Comparison of ENCODE assay signal across 15 mouse cellular contexts in genomic region chr5:4326309-4327014, GRCm38 (mm10).
DNase-seq lines count a peak whose midpoint lies in the region; ATAC-seq and TF ChIP-seq lines count a peak whose summit lies in the region.
"Had no signal": no experiment of that assay in that cellular context is flagged by ENCODE, and none has a peak within 500 bp of the region (broad histone marks: within the 10 kb centered on the region; RNA-seq: fewer than 3 reads in every experiment).

No protein-coding gene starts in this region.

- DNase-seq in heart, adult 2 months, result no peak
- no peak for DNase-seq in lung, postnatal 25 days (ENCODE audit: low spot score)
- peak; percentile 68 for DNase-seq in yolk sac, embryonic 10.5 days (ENCODE audit: low spot score)
- no peak for DNase-seq in layer of hippocampus, postnatal 25 days (ENCODE audit: extremely low spot score in 1 of 2, low spot score in 1 of 2)
- DNase-seq: cerebellum, postnatal 25 days; gastrocnemius, postnatal 14 days; kidney, adult 11 months; retina, postnatal 1 day had no signal

- H3K4me1 ChIP-seq in heart, embryonic 14.5 days (ENCODE audit: control insufficient read depth in 2 of 2, insufficient read depth in 2 of 2, low read length in 2 of 2), result peaks cover 12 to 26% of the 10 kb centered on the region in 2 experiments
- H3K4me1 ChIP-seq in heart, adult 2 months (ENCODE audit: control insufficient read depth, insufficient read depth, low read length), result peaks cover 2% of the 10 kb centered on the region; the same call in 1 of the 2 replicates
- H3K4me1 ChIP-seq in lung, embryonic 16.5 days (replicated peaks; ENCODE audit: control insufficient read depth, insufficient read depth, low read length), result peaks cover 21% of the 10 kb centered on the region
- peaks cover 7% of the 10 kb centered on the region for H3K4me1 ChIP-seq in intestine, embryonic 16.5 days (ENCODE audit: control insufficient read depth, insufficient read depth, low read length)
- H3K4me1 ChIP-seq: neural tube, embryonic 15.5 days had no signal

- H3K27ac ChIP-seq in heart, embryonic 14.5 days (replicated peaks in 1 of 2; ENCODE audit: control insufficient read depth in 1 of 2, insufficient read depth in 1 of 2, low read depth in 2 of 2, low read length in 2 of 2), result peak overlapping the region; percentile 94 to 95
- H3K27ac ChIP-seq in heart, adult 2 months, result no peak overlapping the region; the same call in 1 of the 2 replicates
- peak overlapping the region; percentile 87 for H3K27ac ChIP-seq in lung, embryonic 16.5 days (ENCODE audit: low read length)
- H3K27ac ChIP-seq in intestine, embryonic 16.5 days (ENCODE audit: low read length), result no peak overlapping the region; the same call in 1 of the 2 replicates
- H3K27ac ChIP-seq: limb, embryonic 15.5 days; midbrain, embryonic 10.5 days; neural tube, embryonic 15.5 days had no signal

- TF ChIP-seq CTCF in heart, adult 2 months (IDR thresholded peaks at IDR 0.05), result no peak

- ATAC-seq in heart, embryonic 14.5 days (ENCODE audit: insufficient number of reproducible peaks, insufficient read depth, low FRiP score, low read depth), result peak; percentile 65
- peak; percentile 81 for ATAC-seq in lung, embryonic 16.5 days (ENCODE audit: low read depth)
- peak; percentile 52 for ATAC-seq in intestine, embryonic 16.5 days

- no peaks in the 10 kb centered on the region for H3K79me2 ChIP-seq in heart, adult 2 months (replicated peaks; ENCODE audit: control insufficient read depth, insufficient read depth, low read length)

- no peak for TF ChIP-seq POLR2A in heart, adult 2 months (IDR thresholded peaks at IDR 0.05; ENCODE audit: insufficient read depth, low read depth, low read length)

- WGBS in heart, embryonic 14.5 days, result 14% methylated on average over 8 of the region's 8 CpGs
- WGBS in heart, adult 2 months, result 20% methylated on average over 8 of the region's 8 CpGs
- WGBS in lung, embryonic 16.5 days, result 4% methylated on average over 8 of the region's 8 CpGs
- 17% methylated on average over 8 of the region's 8 CpGs for WGBS in intestine, embryonic 16.5 days

- intact Hi-C loops in heart, adult 2 months (cut with DNase I), result no loop called here

- no peak for TF ChIP-seq EP300 in heart, adult 2 months (IDR thresholded peaks at IDR 0.05; ENCODE audit: insufficient read depth, low read depth, low read length)

- peak overlapping the region; percentile 31; the same call in 1 of the 2 replicates for H3K4me2 ChIP-seq in heart, embryonic 14.5 days (ENCODE audit: low read length)
- peak overlapping the region; percentile 9; the same call in 1 of the 2 replicates for H3K4me2 ChIP-seq in lung, embryonic 16.5 days (ENCODE audit: low read depth, low read length)
- H3K4me2 ChIP-seq in intestine, embryonic 16.5 days (ENCODE audit: low read depth, low read length), result no peak overlapping the region
- H3K4me2 ChIP-seq: limb, embryonic 15.5 days; neural tube, embryonic 15.5 days had no signal

- H3K9me3 ChIP-seq in heart, embryonic 14.5 days (ENCODE audit: control insufficient read depth, low read length), result no peaks in the 10 kb centered on the region
- no peaks in the 10 kb centered on the region for H3K9me3 ChIP-seq in lung, embryonic 16.5 days (ENCODE audit: control insufficient read depth, low read length)
- no peaks in the 10 kb centered on the region for H3K9me3 ChIP-seq in intestine, embryonic 16.5 days (ENCODE audit: control insufficient read depth, low read length)
- H3K9me3 ChIP-seq: G1E; limb, embryonic 15.5 days; midbrain, embryonic 10.5 days; neural tube, embryonic 15.5 days had no signal

- no peaks in the 10 kb centered on the region for H3K36me3 ChIP-seq in heart, embryonic 14.5 days (ENCODE audit: control insufficient read depth, insufficient read depth, low read length)
- no peaks in the 10 kb centered on the region for H3K36me3 ChIP-seq in heart, adult 2 months (ENCODE audit: control insufficient read depth, insufficient read depth, low read length)
- no peaks in the 10 kb centered on the region for H3K36me3 ChIP-seq in lung, embryonic 16.5 days (ENCODE audit: control insufficient read depth, insufficient read depth, low read length)
- H3K36me3 ChIP-seq in intestine, embryonic 16.5 days (ENCODE audit: control insufficient read depth, insufficient read depth, low read length), result no peaks in the 10 kb centered on the region
- H3K36me3 ChIP-seq: G1E; limb, embryonic 15.5 days; midbrain, embryonic 10.5 days; neural tube, embryonic 15.5 days had no signal

- H3K9ac ChIP-seq in heart, embryonic 14.5 days (ENCODE audit: low read length), result no peak overlapping the region; the same call in 1 of the 2 replicates
- H3K9ac ChIP-seq in heart, adult 2 months (ENCODE audit: low read depth, low read length), result no peak overlapping the region
- H3K9ac ChIP-seq in lung, embryonic 16.5 days (ENCODE audit: low read length), result no peak overlapping the region
- no peak overlapping the region for H3K9ac ChIP-seq in intestine, embryonic 16.5 days (ENCODE audit: low read depth, low read length)
- H3K9ac ChIP-seq: limb, embryonic 15.5 days; neural tube, embryonic 15.5 days had no signal

- H3K27me3 ChIP-seq in heart, embryonic 14.5 days (ENCODE audit: control insufficient read depth, insufficient read depth, low read length), result no peaks in the 10 kb centered on the region
- H3K27me3 ChIP-seq in heart, adult 2 months (ENCODE audit: control insufficient read depth, insufficient read depth, low read length), result no peaks in the 10 kb centered on the region
- H3K27me3 ChIP-seq in lung, embryonic 16.5 days (ENCODE audit: control insufficient read depth, insufficient read depth, low read depth, low read length), result no peaks in the 10 kb centered on the region
- no peaks in the 10 kb centered on the region for H3K27me3 ChIP-seq in intestine, embryonic 16.5 days (replicated peaks; ENCODE audit: control insufficient read depth, insufficient read depth, low read length)
- H3K27me3 ChIP-seq: limb, embryonic 15.5 days; neural tube, embryonic 15.5 days had no signal

- H3K4me3 ChIP-seq in heart, embryonic 14.5 days (ENCODE audit: control insufficient read depth in 1 of 2, insufficient read depth in 1 of 2, low read depth in 1 of 2, low read length in 2 of 2), result no peak overlapping the region
- no peak overlapping the region for H3K4me3 ChIP-seq in heart, adult 2 months
- no peak overlapping the region for H3K4me3 ChIP-seq in lung, embryonic 16.5 days (ENCODE audit: low read length)
- no peak overlapping the region for H3K4me3 ChIP-seq in intestine, embryonic 16.5 days (ENCODE audit: low read length)
- H3K4me3 ChIP-seq: limb, embryonic 15.5 days; midbrain, embryonic 10.5 days; neural tube, embryonic 15.5 days had no signal

Comparison
In these comparisons a context has a peak if more than half of its experiments do, and no peak if none do; other contexts are left out.
1. H3K27ac ChIP-seq: peak in heart, embryonic 14.5 days (2 of 2) and lung, embryonic 16.5 days (single experiment); none in heart, adult 2 months (single experiment) and intestine, embryonic 16.5 days (single experiment).
2. Peak in every context shown above with its lines, with median percentiles within 50 percentile points of each other: ATAC-seq.